Mouse (Mus musculus) cerebellum, adult 18-20 months (tissue): ENCODE data around the gene Luzp1.
A peak's percentile ranks its signal among the peaks of the same experiment; 100 is the strongest.

Experiments
- DNase-seq, 2 experiments: peaks; one replicate each; pipeline ENCODE4 v3.0.0; 2021

Luzp1 gene

DNA sequence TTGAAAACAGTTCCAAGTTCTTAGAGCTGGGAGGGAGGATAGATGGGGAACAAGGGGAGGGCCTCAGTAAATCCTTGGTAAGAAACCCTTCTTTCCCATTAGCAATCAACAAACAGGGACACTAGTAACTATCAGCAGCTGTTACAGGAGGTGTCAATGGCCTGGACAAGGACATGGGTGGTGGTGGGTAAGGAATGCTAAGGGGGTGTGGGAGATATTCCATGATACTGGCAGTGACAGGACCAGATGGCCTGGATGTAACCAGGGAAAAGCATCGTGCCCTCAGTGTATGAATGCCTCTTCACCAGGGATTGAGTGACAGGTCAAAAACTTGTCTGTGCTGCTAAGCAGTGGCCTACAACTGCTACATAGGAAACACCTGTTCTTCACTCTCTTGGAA, 83.5 kb downstream of the Luzp1 start:
- DNase-seq = no peak

DNA sequence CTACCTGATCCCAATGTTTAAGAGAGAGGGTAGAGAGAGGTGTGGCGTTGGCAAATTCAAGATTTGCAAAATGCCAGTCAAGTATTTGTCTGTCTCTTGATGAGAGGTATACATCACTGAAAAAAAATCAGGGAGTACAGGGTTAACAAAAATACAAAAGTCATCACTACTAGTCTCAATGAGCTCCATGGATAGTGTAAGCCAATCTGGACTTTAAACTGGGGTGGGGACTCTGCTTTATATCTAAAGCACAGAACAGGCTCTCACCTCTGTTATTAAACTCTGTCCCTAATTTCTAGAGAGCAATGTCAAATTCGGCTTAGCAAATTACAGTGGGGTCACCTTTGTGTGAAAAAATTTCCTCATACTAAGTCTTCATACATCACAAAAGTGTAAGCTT, 88.1 kb downstream of the Luzp1 start:
- DNase-seq = no peak

DNA sequence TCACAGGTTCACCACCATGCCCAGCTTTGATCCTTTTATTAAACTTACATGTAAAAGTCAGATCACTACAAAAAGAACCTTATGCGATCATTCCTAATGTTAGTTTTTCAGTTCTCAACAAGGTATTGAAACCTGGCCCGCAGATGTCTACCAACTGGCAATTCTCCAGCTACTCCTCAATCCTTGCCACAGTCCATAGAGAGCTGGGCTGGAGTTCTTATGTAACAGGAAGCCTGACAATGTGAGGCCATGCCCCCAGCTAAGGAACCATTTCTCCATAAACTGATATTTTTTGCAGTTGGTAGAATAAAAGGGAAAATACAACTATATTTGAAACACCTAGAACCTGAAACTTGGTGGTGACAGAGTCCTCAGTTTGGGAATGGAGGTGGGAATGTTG, 90.1 kb downstream of the Luzp1 start:
- DNase-seq = peak in 1 of 2 experiments; percentile 25

DNA sequence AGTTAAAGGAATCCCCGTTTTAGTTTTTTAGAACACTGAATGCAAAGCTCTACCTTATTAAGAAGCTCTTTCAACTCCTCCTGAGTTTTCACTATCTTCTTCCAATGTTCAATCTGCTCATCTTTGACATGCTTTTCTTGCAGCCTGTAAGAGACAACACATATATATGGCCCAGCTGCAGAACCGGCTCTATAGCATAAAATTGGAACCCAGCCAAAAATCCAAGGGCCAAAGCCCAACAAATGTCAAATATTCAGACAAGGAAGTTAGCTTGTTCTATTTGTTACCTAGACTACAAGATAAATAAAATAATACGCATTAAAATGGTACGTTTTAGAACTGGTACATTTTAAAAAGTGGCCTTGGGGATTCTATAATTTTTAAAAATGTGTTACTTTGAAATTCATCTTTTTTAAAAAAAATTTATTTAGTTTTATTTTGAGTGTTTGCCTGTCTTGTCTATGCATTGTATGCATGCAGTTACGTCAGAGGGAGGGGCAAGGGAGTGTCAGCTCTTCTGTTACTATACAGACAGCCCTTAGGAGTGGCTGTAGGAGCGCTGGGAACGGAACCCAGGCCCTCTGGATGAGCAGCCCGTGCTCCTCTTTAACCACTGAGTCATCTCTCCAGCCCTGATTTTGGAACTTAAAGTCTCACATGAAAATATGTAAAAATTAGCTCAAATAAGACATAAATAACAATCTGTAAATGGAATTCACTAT, 90.9 kb downstream of the Luzp1 start:
- DNase-seq = no peak

DNA sequence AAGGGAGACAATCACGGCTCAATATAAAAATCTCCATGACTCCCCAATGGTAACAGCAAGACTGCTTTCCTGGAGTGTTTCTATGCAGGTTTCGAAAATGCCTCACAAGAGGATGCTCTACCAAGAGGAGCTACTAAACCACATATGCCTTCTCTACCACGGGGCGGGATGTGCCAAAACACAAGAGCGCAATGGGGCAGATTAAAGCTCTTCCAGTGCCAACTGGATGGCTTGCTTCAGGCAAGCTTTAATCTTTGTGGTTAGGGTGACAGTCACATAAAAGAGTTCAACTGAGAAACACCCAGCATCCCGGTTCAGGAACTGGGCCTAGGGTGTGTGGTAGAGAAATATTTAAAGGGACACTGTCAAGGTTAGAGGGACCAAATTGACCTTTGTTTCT, 93.2 kb downstream of the Luzp1 start:
- peak; percentile 45 to 53 for DNase-seq

DNA sequence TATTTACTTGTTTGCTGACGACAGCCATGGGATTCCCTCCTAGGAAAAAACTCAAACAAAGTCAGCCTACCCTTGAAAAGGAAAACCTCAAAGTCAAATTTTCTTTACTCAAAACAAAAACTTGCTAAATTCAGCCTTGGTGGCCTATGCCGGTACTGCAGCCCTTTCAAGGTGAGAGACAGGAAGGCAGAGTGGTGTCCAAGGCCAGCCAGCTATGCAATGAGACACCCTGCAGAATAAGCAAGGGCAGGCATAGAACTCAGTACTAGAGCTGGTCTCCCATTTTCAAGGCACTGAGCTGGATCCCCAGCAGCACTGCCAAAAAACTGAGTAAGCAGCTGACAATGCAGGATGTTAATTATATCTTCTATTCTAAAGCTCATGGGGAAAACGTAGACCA, 99.1 kb downstream of the Luzp1 start:
- DNase-seq = no peak

DNA sequence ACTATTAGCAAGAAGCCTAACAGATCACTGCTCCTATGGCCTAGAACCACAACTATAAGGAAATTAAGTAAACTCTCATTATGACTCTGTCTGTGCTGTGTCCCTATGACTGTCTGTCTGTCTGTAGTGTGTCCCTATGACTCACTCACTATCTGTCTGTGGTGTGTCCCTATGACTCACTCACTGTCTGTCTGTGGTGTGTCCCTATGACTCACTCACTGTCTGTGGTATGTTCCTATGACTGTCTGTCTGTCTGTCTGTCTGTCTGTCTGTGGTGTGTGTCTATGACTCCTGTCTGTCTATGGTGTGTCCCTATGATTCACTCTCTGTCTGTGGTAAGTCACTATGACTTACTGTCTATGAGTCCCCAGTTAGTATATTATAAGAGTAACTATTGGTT, 100.4 kb downstream of the Luzp1 start:
- DNase-seq = no peak

DNA sequence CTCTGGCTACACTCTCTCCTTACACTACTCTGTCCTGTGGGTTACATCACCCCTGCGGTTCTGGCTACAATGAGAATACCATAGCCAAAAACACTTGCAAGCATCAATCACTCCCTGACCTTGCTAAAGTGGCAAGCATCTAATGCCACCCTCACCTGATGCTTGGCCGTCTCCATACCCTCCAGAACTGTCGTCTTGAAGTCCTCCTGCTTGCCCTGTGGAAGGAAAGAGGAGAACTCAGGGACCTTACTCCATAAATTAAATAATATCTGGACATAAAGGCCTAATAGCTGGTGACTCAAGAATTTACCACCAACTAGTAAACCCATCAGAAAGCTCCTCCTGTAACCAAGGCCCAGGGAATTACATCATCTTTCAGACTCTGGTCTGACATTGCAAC, 112.3 kb downstream of the Luzp1 start:
- no peak for DNase-seq

DNA sequence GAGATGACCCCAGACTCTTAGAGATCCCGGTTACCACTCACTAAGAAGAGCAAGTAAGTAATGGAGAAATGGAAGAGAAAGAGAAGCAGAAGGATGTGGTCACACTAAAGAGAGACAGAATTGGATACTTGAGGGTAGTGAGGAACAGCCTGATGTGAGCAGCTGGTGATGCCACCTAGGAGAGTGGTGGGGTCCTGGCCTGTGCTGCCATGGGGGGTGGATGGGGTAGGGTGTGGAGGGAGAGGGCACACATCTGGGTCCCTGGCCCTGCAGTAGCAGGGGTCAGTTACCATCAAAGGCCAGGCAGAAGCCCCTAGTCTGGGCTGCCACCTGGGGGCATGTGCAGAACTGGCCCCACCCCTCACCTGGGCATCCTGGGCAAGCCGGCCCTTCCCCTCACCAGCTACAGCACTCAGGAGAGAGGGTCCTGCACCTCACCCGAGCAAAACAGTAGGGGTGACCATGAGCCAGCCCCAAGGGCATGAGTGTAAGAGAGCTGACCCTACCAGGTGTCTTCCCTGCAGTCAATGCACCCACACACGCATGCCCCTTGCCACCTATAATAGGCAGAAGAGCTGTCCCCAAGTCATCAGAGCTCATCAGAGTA, 117.8 kb downstream of the Luzp1 start:
- DNase-seq = no peak

DNA sequence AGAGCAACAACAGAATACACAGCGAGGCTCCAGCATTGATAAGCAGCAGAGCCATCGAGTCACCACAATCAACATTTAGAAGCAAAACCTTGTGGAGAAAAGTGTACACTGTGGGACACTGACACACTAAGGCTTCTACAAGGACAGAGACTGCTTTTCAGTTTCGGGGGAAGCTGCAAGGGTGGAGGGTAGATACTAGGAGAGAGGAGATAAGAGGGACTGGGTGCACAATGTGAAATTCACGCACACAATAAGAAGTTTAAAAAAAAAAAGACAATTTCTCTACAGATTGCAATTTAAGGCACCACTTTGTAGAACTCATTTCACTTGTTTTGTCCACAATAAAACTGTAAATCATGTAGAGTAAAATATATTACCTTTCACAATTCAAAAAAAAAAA, 118.4 kb downstream of the Luzp1 start:
- no peak for DNase-seq

DNA sequence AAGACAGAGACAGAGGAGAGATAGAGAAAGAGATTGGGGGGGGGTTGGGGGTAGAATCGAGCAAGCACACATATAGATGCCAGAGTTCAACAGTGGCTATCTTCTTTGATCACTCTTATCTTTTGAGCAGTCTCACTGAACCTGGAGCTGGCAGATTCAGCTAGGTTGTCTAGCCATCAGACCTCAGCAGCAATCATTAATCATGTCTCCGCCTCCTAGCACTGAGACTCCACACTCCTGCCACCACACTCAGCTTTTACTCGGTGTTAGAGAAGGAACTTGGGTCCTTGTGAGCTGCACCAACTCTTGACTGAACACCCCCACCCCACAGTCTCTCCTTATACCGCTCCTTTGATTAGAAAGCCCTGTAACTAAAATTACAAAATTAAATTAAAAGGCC, 122.5 kb downstream of the Luzp1 start:
- DNase-seq = no peak

DNA sequence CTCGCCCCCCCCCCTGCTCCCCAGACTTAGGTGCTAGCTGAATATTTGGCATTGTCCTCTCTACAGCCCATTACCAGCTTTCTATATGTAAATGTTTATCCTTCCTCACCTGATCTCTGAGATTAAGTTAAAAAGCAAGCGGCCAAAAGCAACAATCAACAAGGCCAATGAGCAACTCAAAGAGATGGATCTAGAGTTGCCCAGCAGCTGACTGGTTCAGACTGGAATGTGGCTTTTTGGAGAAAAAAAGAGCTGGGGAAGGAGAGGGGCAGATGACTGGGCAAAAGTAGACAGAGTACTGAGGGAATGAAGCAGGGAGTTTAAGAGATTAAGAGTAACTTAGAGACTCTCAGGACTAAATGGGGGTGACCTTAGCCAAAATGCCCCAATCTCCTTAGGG, 124.4 kb downstream of the Luzp1 start:
- DNase-seq = no peak

DNA sequence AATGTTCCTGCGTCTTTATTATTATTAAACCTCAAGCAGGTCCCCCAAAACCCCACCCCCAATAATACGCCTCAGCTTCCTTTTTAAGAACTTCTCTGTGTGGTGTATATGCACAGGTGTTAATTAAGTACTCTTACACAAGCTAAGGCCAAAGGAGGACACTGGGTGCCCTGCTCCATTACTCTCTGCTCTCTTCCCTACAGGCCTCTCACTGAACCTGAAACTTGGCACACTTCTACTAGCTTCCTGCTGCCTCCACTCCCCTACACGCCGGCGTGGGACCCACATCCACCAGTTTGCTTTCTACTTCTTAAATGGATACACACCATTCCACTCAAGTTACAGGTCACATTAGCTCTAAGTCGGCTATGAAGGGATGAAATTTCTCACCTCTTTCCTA, 125.7 kb downstream of the Luzp1 start:
- no peak for DNase-seq

DNA sequence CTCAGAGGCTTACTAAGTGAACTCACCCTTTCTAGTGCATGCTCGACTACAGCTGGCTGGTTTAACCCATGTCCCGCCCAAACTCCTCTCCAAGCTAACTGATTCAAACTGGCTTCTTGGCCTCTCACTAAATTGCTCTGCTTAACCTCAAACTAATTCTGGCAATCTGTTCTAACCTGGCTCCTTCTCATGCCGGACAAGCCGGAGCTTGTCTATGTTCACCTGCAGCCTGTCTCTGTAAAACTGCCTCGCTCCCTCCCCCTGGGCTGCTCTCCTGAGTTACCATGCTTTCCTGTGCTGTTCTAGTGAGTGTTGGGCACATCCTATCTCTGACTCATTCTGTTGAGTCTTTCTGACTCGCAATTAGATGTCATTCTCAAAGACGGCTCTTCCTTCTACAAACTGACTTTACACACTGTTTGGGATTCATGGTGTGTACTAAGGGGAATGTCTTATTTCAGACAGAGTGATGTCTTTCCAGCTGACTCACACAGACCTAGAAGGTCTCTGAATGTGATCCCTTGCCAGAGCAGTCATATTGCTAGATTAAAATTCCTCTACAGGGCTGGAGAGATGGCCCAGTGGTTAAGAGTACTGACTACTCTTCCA, 128.8 kb downstream of the Luzp1 start:
- no peak for DNase-seq

DNA sequence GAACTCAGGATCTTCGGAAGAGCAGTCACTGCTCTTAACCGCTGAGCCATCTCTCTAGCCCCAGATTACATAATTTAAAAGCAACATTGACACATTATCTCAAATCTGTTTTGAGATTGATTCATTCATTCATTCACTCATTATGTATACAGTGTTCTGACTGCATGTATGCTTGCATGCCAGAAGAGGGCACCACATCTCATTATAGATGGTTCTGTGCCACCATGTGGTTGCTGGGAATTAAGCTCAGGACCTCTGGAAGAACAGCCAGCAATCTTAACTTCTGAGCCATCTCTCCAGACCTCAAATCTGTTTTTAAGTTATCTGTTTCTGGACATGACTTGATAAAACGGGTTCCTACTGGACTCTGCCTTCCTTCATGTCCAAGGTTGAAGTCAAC, 130.3 kb downstream of the Luzp1 start:
- DNase-seq = no peak

DNA sequence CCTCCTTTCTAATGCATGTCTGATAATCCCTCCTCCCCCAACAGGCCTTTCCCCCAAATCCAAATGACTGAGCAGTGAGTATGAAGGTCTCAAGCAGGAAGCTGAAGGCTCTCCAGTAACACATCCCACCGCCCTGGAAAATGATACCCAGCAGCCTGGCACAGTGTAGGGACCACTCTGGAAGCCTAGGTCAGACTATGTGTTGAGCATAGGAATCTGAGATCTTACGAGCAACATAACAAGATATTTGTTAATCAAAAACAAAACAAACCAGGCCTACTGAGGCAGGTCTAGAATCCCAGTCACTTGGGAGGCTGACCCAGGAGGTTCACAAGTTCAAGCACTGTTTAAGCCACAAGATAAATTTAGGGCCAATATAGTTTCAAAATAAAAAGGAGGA, 131.0 kb downstream of the Luzp1 start:
- no peak for DNase-seq

DNA sequence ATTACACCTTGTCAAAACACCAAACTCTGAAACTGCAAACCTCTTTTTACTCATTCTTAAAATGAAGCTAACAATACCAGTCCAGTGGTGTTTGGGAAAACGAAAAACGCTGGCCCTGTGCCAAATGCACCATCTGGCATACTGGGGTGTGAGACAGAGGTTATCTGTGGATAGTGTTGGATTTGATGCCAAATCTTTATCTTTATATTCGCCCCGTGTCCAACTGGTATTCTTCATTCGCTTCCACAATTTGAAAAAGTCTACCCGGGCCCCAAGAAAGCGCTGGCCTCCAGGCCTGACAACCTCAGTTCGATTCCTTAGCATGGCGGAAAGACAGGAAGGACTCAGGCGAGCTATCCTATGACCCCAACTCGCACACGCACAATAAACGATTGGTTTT, 131.9 kb downstream of the Luzp1 start:
- DNase-seq = peak; percentile 63 to 68

DNA sequence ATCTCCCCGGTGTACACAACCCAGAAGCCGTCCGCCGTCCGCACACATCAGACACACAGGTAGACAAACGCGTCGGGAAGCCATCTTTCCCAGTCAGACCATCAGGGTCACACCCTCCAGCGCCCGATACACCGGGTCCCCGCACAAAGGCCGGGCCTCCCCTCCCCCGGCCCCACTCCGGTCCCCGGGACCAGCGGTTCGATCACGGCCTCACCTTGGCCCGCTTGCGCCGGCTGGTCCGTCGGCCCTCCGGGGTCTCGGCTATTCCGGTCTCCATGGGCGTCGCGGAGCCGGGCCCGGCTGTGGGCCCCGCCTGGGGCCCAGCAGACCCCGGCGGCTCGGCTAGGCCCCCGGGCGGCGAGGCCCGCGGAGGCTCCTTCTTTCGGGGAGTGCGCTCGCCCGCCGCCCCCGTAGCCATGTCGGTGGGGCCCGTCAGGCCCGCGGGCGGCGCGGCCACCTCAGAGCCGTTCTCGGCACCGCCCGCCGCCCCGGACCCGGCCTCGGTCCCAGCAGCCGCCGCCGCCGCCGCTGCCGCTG, 132.5 kb downstream of the Luzp1 start:
- DNase-seq = peak in 1 of 2 experiments; percentile 29

DNA sequence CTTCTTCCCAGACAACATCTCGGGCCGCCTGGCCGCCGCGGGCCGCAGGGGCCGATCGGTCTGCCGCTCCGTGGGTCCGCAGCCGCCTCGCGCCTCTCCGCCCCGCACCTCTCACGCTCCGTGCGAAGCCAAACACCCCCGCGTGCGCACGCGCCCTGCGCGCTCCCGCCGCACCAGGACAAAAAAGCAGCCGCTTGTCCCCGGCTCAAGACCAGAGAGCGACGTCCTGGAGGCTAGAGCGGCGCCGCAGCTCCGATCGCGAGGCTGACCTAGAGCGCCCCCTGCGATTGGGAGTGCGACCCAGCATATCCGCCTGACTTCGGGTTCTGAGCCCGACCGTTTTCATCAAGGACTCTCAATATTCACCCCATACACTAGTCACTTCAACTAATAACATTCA, 133.0 kb downstream of the Luzp1 start, which contains the start of gene Kdm1a:
Kdm1a (minus strand) TSS at position 156 of the 400 bp plus-strand sequence.
- peak; percentile 94 to 98 for DNase-seq
